Mouse (Mus musculus) forebrain, embryonic 15.5 days (tissue): ENCODE results near the gene Kcnk3. TPM values are rescaled to one million over a fixed set of nuclear protein-coding genes. Genes with fewer than 3 reads are reported as not detected.

Experiments
- ATAC-seq: fragments of 200-750 bp; cut with Nextera tagmentation; replicated peaks from 2 replicates; pipeline ENCODE4 v1.8.0; 2017; ENCODE audit warnings: mild to moderate bottlenecking, moderate TSS enrichment, moderate library complexity
- H3K27ac ChIP-seq: fragments of 300-500 bp; sonication (generic); replicated peaks from 2 replicates; pipeline ENCODE4 v1.5.1; 2015; ENCODE audit warnings: mild to moderate bottlenecking, inconsistent platforms
- H3K27me3 ChIP-seq: fragments of 300-500 bp; sonication (generic); 2 replicates; pipeline ENCODE4 v1.6.1; 2015; ENCODE audit warnings: inconsistent platforms
- H3K36me3 ChIP-seq: fragments of 300-500 bp; sonication (generic); 2 replicates; pipeline ENCODE4 v1.6.1; 2015; ENCODE audit warnings: mild to moderate bottlenecking, inconsistent platforms
- H3K4me1 ChIP-seq: fragments of 300-500 bp; sonication (generic); 2 replicates; pipeline ENCODE4 v1.6.1; 2015; ENCODE audit warnings: inconsistent platforms
- H3K4me2 ChIP-seq: fragments of 300-500 bp; sonication (generic); replicated peaks from 2 replicates; pipeline ENCODE4 v1.6.1; 2015; ENCODE audit warnings: mild to moderate bottlenecking, inconsistent platforms
- H3K4me3 ChIP-seq: fragments of 300-500 bp; sonication (generic); 2 replicates; pipeline ENCODE4 v1.5.1; 2015; ENCODE audit warnings: mild to moderate bottlenecking, inconsistent platforms
- H3K9ac ChIP-seq: fragments of 300-500 bp; sonication (generic); replicated peaks from 2 replicates; pipeline ENCODE4 v1.6.1; 2015; ENCODE audit warnings: mild to moderate bottlenecking, inconsistent platforms
- H3K9me3 ChIP-seq: fragments of 300-500 bp; sonication (generic); 2 replicates; pipeline ENCODE4 v1.6.1; 2016; ENCODE audit warnings: inconsistent platforms
- WGBS: fragments of 180-500 bp; shearing (Covaris S2); methylation state at CpG from one replicate; pipeline ENCODE4 v1.1.7; 2015; ENCODE audit warnings: mixed read lengths; 5-methylcytosine and 5-hydroxymethylcytosine counted together
- polyA plus RNA-seq: library from polyadenylated mRNA; unstranded; fragments of >200 nt; fragmentation: Nextera tagmentation; extraction: Ambion mirVana; gene quantifications from 2 replicates; pipeline ENCODE4 v1.2.1, GENCODE M21; 2015

Kcnk3 gene
- polyA plus RNA-seq, 1 experiment from 2014 or later: 3.1 TPM

- ATAC-seq: no peak
- Histone ChIP-seq H3K9ac (no peak overlapping the region), H3K36me3 (no peaks in the 10 kb centered on the region), H3K27me3 (peaks cover 29% of the 10 kb centered on the region), H3K9me3 (no peaks in the 10 kb centered on the region), H3K4me1 (peaks cover 18% of the 10 kb centered on the region), H3K4me3 (no peak overlapping the region), H3K4me2 (peak overlapping the region; percentile 95), H3K27ac (no peak overlapping the region)
- 74% methylated on average over 3 of the region's 3 CpGs for WGBS
Observed at GRCm38 (mm10) chr5:30589546-30589945, 1.6 kb downstream of the Kcnk3 start.

GRCm38 (mm10) chr5:30590231-30590630 lies 2.3 kb downstream of the Kcnk3 start:
- WGBS: 73% methylated on average over 5 of the region's 5 CpGs
- Histone ChIP-seq H3K36me3 (no peaks in the 10 kb centered on the region), H3K27me3 (peaks cover 29% of the 10 kb centered on the region), H3K4me2 (no peak overlapping the region), H3K9ac (no peak overlapping the region), H3K9me3 (no peaks in the 10 kb centered on the region), H3K4me1 (peaks cover 18% of the 10 kb centered on the region), H3K27ac (no peak overlapping the region), H3K4me3 (no peak overlapping the region)
- no peak for ATAC-seq

DNA sequence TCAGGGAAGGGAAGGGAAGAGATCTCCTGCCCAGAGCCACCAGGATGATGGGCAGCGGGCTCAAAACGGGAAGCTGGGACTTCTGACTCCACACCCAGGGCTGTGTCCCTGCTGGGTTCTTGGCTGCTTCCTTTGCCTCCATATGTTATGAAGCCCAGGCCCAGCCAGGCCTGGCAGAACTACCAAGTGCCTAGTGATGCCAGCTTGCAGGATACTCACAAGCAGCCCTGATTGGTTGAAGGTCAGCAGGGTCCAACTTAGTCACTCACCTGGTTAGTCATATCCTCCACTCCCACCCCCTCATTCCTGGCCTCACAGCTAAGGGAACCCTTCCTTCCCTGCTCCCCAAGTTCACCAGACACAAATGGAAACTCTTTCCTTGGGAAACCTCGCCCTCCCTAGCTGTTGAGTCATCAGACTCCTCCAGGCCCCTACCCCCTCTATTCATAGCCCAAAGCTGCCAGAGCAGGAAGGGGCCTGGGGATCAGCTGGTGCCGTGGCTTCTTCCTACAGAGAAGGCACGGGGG lies 3.3 kb downstream of the Kcnk3 start:
- H3K4me3 ChIP-seq: no peak overlapping the region
- no peak overlapping the region for H3K27ac ChIP-seq
- H3K9me3 ChIP-seq: no peaks in the 10 kb centered on the region
- H3K4me1 ChIP-seq: peaks cover 18% of the 10 kb centered on the region
- H3K4me2 ChIP-seq: no peak overlapping the region
- 55% methylated on average over 5 of the region's 5 CpGs for WGBS
- no peak for ATAC-seq
- H3K36me3 ChIP-seq: no peaks in the 10 kb centered on the region
- H3K27me3 ChIP-seq: peaks cover 24% of the 10 kb centered on the region
- H3K9ac ChIP-seq: no peak overlapping the region

DNA sequence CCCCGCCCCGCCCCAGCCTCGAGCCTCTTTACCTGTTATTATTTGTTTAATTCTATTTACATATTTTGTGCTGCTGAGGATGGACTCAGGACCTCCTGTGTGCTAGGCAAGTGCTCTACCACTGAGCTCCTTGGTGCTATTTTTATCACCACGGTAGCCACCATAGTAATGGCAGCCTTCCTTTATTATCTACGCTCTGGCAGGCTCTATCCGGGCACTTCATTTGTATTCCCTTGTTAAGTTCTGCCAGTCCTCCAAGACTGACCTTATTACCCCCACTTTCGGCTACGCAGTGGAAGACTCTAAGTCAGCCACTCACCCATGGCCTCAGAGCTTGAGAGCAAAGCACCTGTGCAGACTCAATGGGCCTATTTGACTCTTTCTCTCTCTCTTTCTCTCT lies 3.8 kb downstream of the Kcnk3 start:
- no peak overlapping the region for H3K4me3 ChIP-seq
- no peaks in the 10 kb centered on the region for H3K9me3 ChIP-seq
- no peak for ATAC-seq
- H3K36me3 ChIP-seq: no peaks in the 10 kb centered on the region
- H3K4me2 ChIP-seq: no peak overlapping the region
- H3K27me3 ChIP-seq: peaks cover 19% of the 10 kb centered on the region
- peaks cover 18% of the 10 kb centered on the region for H3K4me1 ChIP-seq
- H3K27ac ChIP-seq: no peak overlapping the region
- no peak overlapping the region for H3K9ac ChIP-seq
- 87% methylated on average over 8 of the region's 8 CpGs for WGBS

GRCm38 (mm10) chr5:30592279-30592980 lies 4.5 kb downstream of the Kcnk3 start:
- H3K27me3 ChIP-seq: peaks cover 13% of the 10 kb centered on the region; the same call in 1 of the 2 replicates
- H3K36me3 ChIP-seq: no peaks in the 10 kb centered on the region
- H3K9me3 ChIP-seq: no peaks in the 10 kb centered on the region
- no peak overlapping the region for H3K9ac ChIP-seq
- ATAC-seq: no peak
- H3K4me3 ChIP-seq: no peak overlapping the region
- no peak overlapping the region for H3K27ac ChIP-seq
- peaks cover 14% of the 10 kb centered on the region for H3K4me1 ChIP-seq
- 81% methylated on average over 11 of the region's 11 CpGs for WGBS
- H3K4me2 ChIP-seq: no peak overlapping the region

DNA sequence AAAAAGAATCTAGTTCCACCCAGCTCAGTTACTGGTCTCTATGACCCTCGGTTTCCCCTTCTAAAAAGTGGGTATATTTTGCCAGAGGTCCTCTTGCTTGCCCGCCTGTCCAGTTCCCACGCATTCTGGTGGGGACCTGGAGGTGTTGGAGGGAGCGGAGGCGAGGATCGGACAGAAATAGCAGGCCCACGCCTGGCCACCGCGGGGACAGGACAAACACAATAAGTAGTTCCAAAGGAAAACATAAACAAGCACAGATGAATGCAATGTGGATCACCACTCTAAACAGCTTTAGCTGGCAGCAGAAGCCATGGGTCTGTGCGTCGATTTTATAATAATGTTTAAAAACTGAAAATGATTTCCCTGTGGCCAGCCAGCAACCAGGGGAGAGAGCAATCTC lies 5.4 kb downstream of the Kcnk3 start:
- no peaks in the 10 kb centered on the region for H3K9me3 ChIP-seq
- H3K4me2 ChIP-seq: no peak overlapping the region
- H3K27ac ChIP-seq: no peak overlapping the region
- WGBS: 87% methylated on average over 11 of the region's 11 CpGs
- peaks cover 12% of the 10 kb centered on the region for H3K4me1 ChIP-seq
- H3K4me3 ChIP-seq: no peak overlapping the region
- peaks cover 13% of the 10 kb centered on the region; the same call in 1 of the 2 replicates for H3K27me3 ChIP-seq
- H3K36me3 ChIP-seq: no peaks in the 10 kb centered on the region
- H3K9ac ChIP-seq: no peak overlapping the region
- no peak for ATAC-seq

DNA sequence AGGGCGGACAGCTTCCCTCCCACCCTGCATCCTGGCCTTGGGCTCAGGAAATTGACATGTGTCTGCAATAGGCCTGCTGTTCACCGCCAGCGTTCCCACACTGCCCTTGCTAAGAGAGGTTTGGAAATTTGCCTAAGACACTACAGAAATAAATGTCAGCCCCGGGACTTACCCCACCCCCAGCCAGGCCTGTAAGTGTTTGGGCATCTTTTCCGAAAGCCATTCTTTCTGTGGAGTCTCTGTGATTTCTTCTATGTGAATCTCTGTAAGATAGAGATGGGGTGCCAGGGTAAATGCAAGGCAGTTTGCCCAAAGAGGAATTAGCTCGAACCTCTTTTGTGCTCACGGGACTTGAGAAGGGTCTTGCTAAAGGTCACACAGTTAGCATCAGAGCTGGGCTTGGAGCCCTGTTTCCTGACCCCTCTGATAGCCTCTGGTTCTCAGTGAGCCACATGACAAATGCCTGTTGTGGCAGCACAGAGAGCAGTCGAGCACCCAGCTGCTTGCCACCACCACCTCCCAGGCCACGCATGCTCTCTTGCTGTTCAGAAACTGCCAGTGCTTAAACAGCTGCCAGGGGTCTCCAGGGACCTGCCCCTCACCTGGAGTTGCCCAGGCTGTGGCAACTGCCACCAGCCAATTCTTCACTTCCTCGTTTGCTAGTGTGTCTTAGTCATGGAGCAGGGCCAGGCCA lies 6.0 kb downstream of the Kcnk3 start:
- ATAC-seq: no peak

GRCm38 (mm10) chr5:30594953-30595560 lies 7.1 kb downstream of the Kcnk3 start:
- Histone ChIP-seq H3K36me3 (no peaks in the 10 kb centered on the region), H3K27me3 (no peaks in the 10 kb centered on the region), H3K9ac (no peak overlapping the region), H3K4me1 (no peaks in the 10 kb centered on the region), H3K9me3 (no peaks in the 10 kb centered on the region), H3K4me3 (no peak overlapping the region), H3K27ac (no peak overlapping the region), H3K4me2 (no peak overlapping the region)
- 35% methylated on average over 6 of the region's 6 CpGs for WGBS
- ATAC-seq: no peak

More for the DNA sequence above, 6.0 kb downstream of the Kcnk3 start:
- H3K27me3 ChIP-seq: peaks cover 7% of the 10 kb centered on the region; the same call in 1 of the 2 replicates
- no peak overlapping the region for H3K27ac ChIP-seq
- no peaks in the 10 kb centered on the region for H3K36me3 ChIP-seq
- H3K9ac ChIP-seq: no peak overlapping the region
- H3K4me3 ChIP-seq: no peak overlapping the region
- WGBS: 45% methylated on average over 10 of the region's 10 CpGs
- H3K4me1 ChIP-seq: peaks cover 6% of the 10 kb centered on the region
- H3K4me2 ChIP-seq: no peak overlapping the region
- no peaks in the 10 kb centered on the region for H3K9me3 ChIP-seq

- ATAC-seq: no peak
- 47% methylated on average over 4 of the region's 4 CpGs for WGBS
- no peaks in the 10 kb centered on the region for H3K9me3 ChIP-seq
- H3K4me1 ChIP-seq: peaks cover 5% of the 10 kb centered on the region
- H3K36me3 ChIP-seq: no peaks in the 10 kb centered on the region
- no peak overlapping the region for H3K9ac ChIP-seq
- no peak overlapping the region for H3K4me3 ChIP-seq
- H3K27me3 ChIP-seq: no peaks in the 10 kb centered on the region
- H3K27ac ChIP-seq: no peak overlapping the region
- H3K4me2 ChIP-seq: no peak overlapping the region
Observed at GRCm38 (mm10) chr5:30601397-30601796, 13.4 kb downstream of the Kcnk3 start.

- WGBS: 57% methylated on average over 3 of the region's 3 CpGs
Observed at GRCm38 (mm10) chr5:30603255-30603654, 15.3 kb downstream of the Kcnk3 start.

DNA sequence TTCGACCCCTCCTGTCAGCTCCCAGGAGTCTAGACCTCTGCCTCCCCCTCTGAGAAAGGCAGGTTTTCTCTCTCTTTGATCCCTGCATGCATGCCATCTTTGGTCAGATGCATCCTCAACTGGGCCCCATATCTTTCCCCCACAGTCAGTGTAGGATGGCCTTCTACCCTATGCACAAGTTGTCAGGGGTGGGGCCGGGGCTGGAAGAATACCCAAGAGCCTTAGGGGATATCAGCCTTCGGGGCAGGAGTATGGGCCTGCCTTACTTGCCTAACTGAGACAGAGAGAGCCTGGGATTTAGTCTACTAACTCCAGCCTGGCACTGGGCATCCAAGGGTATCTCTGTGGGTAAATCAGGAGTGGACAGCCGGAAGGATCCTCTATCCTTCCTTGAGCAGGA lies 16.0 kb downstream of the Kcnk3 start:
- ATAC-seq: no peak
- Histone ChIP-seq H3K4me1 (peaks cover 14% of the 10 kb centered on the region), H3K4me3 (no peak overlapping the region), H3K27ac (no peak overlapping the region), H3K4me2 (no peak overlapping the region), H3K27me3 (no peaks in the 10 kb centered on the region), H3K36me3 (no peaks in the 10 kb centered on the region), H3K9ac (no peak overlapping the region), H3K9me3 (no peaks in the 10 kb centered on the region)
- 82% methylated on average over 4 of the region's 4 CpGs for WGBS

More at GRCm38 (mm10) chr5:30603255-30603654, 15.3 kb downstream of the Kcnk3 start:
- Histone ChIP-seq H3K36me3 (no peaks in the 10 kb centered on the region), H3K4me2 (no peak overlapping the region), H3K4me3 (no peak overlapping the region), H3K27me3 (no peaks in the 10 kb centered on the region), H3K9me3 (no peaks in the 10 kb centered on the region), H3K9ac (no peak overlapping the region), H3K27ac (no peak overlapping the region), H3K4me1 (peaks cover 14% of the 10 kb centered on the region)
- no peak for ATAC-seq

GRCm38 (mm10) chr5:30604769-30605188 lies 16.8 kb downstream of the Kcnk3 start:
- Histone ChIP-seq H3K9me3 (no peaks in the 10 kb centered on the region), H3K27ac (no peak overlapping the region), H3K4me1 (peaks cover 14% of the 10 kb centered on the region), H3K36me3 (no peaks in the 10 kb centered on the region), H3K27me3 (no peaks in the 10 kb centered on the region), H3K4me3 (no peak overlapping the region), H3K4me2 (no peak overlapping the region), H3K9ac (no peak overlapping the region)
- 56% methylated on average over 8 of the region's 8 CpGs for WGBS
- no peak for ATAC-seq
